In the genomic region with DNA sequence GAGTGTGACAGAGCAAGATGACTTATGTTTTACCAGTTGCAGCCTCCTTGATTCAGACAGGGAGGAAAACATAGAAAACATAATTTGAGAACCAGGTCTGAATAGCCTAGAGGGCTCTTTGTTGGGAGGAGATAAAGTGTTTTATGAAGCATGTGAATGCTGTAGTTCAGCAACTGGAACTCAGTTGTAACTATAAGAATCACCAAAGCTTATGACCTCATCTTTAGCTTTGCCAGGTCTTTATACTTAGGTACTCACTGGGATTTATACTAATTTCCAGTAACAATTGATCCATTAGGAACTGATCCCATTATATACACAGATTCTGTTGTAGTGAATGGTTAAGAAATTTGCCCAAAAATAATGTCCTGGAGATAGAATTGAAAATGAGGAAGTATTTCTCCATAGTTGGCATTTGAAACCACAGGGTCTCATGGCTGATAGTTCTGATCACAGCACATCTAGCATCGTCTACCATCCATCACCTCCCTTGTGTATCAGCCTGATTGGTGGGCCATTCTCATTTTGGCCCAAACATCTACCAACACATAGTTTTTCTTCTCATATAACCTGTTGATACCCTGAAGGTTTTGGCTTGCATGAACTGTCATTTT, we compare ENCODE assay signal across 26 mouse cellular contexts.
"Had no signal": no experiment of that assay in that cellular context is flagged by ENCODE, and none has a peak within 500 bp of the region (broad histone marks: within the 10 kb centered on the region; RNA-seq: fewer than 3 reads in every experiment).

No protein-coding gene starts in this region.

- H3K9ac ChIP-seq: heart, embryonic 12.5 days; hindbrain, embryonic 12.5 days; hindbrain, embryonic 14.5 days; kidney, embryonic 15.5 days; limb, embryonic 12.5 days; liver, embryonic 13.5 days had no signal

- ATAC-seq: hindbrain, postnatal 0 days; intestine, embryonic 16.5 days had no signal

- H3K4me1 ChIP-seq: heart, embryonic 10.5 days; heart, embryonic 12.5 days; hindbrain, embryonic 10.5 days; hindbrain, embryonic 12.5 days; kidney, embryonic 15.5 days; limb, embryonic 10.5 days; limb, embryonic 12.5 days; liver, embryonic 13.5 days had no signal

- DNase-seq: gastrocnemius, postnatal 14 days; gastrocnemius, postnatal 36 days; heart, adult 18-20 months; heart, postnatal 10 days; heart, postnatal 4 days; kidney, adult 11 months; kidney, adult 2 months; kidney, adult 9 months; kidney, postnatal 14 days; kidney, postnatal 36 days; layer of hippocampus, adult 9-11 months; liver; liver, embryonic 13.5 days had no signal

- H3K4me3 ChIP-seq: heart, embryonic 10.5 days; heart, embryonic 12.5 days; hindbrain, embryonic 10.5 days; hindbrain, embryonic 12.5 days; kidney, embryonic 15.5 days; left cerebral cortex, adult 2 months; limb, embryonic 10.5 days; limb, embryonic 12.5 days; liver, embryonic 13.5 days had no signal

- H3K36me3 ChIP-seq: liver, embryonic 13.5 days had no signal

- H3K27ac ChIP-seq: heart, embryonic 10.5 days; hindbrain, embryonic 10.5 days; hindbrain, embryonic 12.5 days; hindbrain, embryonic 14.5 days; hindbrain, postnatal 0 days; kidney, embryonic 15.5 days; kidney, postnatal 0 days; left cerebral cortex, adult 2 months; limb, embryonic 10.5 days; limb, embryonic 12.5 days; liver, embryonic 13.5 days had no signal

- H3K4me2 ChIP-seq: heart, embryonic 12.5 days; hindbrain, embryonic 12.5 days; hindbrain, embryonic 14.5 days; kidney, embryonic 15.5 days; limb, embryonic 12.5 days; liver, embryonic 11.5 days; liver, embryonic 13.5 days had no signal

- H3K9me3 ChIP-seq: heart, embryonic 10.5 days; heart, embryonic 12.5 days; hindbrain, embryonic 10.5 days; hindbrain, embryonic 12.5 days; kidney, embryonic 15.5 days; limb, embryonic 10.5 days; limb, embryonic 12.5 days; liver, embryonic 13.5 days had no signal

- H3K27me3 ChIP-seq: heart, embryonic 12.5 days; hindbrain, embryonic 12.5 days; kidney, embryonic 15.5 days; limb, embryonic 12.5 days; liver, embryonic 13.5 days had no signal
